Mouse (Mus musculus) cerebellum, postnatal 36 days (tissue): ENCODE results near the gene Tbc1d5.

ENCODE experiments used
- DNase-seq, 2 experiments: peaks; one replicate each; pipeline ENCODE4 v3.0.0; 2021 to 2022; ENCODE audit warnings: mixed read lengths in 2 of 2

The Tbc1d5 gene

GRCm38 (mm10) chr17:50874067-50874466 lies 305.1 kb downstream of the Tbc1d5 start:
- DNase-seq, result no peak

GRCm38 (mm10) chr17:50872600-50872999 lies 306.6 kb downstream of the Tbc1d5 start:
- no peak for DNase-seq

GRCm38 (mm10) chr17:50867297-50867696 lies 311.9 kb downstream of the Tbc1d5 start:
- no peak for DNase-seq

GRCm38 (mm10) chr17:50864781-50865180 lies 314.4 kb downstream of the Tbc1d5 start:
- DNase-seq, result no peak

GRCm38 (mm10) chr17:50853220-50853619 lies 325.9 kb downstream of the Tbc1d5 start:
- no peak for DNase-seq

GRCm38 (mm10) chr17:50851382-50851781 lies 327.8 kb downstream of the Tbc1d5 start:
- peak in 1 of 2 experiments; percentile 6 for DNase-seq

GRCm38 (mm10) chr17:50814089-50814488 lies 365.1 kb downstream of the Tbc1d5 start:
- no peak for DNase-seq

GRCm38 (mm10) chr17:50813580-50813979 lies 365.6 kb downstream of the Tbc1d5 start:
- DNase-seq, result no peak

GRCm38 (mm10) chr17:50805631-50806030 lies 373.5 kb downstream of the Tbc1d5 start:
- no peak for DNase-seq

- no peak for DNase-seq
Observed at GRCm38 (mm10) chr17:50803234-50803633, 375.9 kb downstream of the Tbc1d5 start.

GRCm38 (mm10) chr17:50802380-50802779 lies 376.8 kb downstream of the Tbc1d5 start:
- no peak for DNase-seq

GRCm38 (mm10) chr17:50795445-50796095 lies 383.6 kb downstream of the Tbc1d5 start:
- peak; percentile 51 to 74 for DNase-seq

GRCm38 (mm10) chr17:50791671-50792070 lies 387.5 kb downstream of the Tbc1d5 start:
- DNase-seq, result no peak

- no peak for DNase-seq
Observed at GRCm38 (mm10) chr17:50788835-50789234, 390.3 kb downstream of the Tbc1d5 start.

- no peak for DNase-seq
Observed at GRCm38 (mm10) chr17:50775247-50775646, 403.9 kb downstream of the Tbc1d5 start.

GRCm38 (mm10) chr17:50764387-50764786 lies 414.8 kb downstream of the Tbc1d5 start:
- DNase-seq, result no peak

GRCm38 (mm10) chr17:50763407-50763806 lies 415.7 kb downstream of the Tbc1d5 start:
- DNase-seq, result peak; percentile 6 to 23

GRCm38 (mm10) chr17:50762231-50762630 lies 416.9 kb downstream of the Tbc1d5 start:
- DNase-seq, result peak; percentile 51 to 52

- DNase-seq, result no peak
Observed at GRCm38 (mm10) chr17:50761082-50761481, 418.1 kb downstream of the Tbc1d5 start.

GRCm38 (mm10) chr17:50753356-50754138 lies 425.6 kb downstream of the Tbc1d5 start:
- peak; percentile 34 to 55 for DNase-seq

- no peak for DNase-seq
Observed at GRCm38 (mm10) chr17:50752753-50753152, 426.4 kb downstream of the Tbc1d5 start.

- no peak for DNase-seq
Observed at GRCm38 (mm10) chr17:50751911-50752310, 427.2 kb downstream of the Tbc1d5 start.

- DNase-seq, result no peak
Observed at GRCm38 (mm10) chr17:50750874-50751273, 428.3 kb downstream of the Tbc1d5 start.

GRCm38 (mm10) chr17:50741386-50741785 lies 437.8 kb downstream of the Tbc1d5 start:
- DNase-seq, result no peak
